Mouse (Mus musculus) midbrain, embryonic 14.5 days (tissue): Measurements from ENCODE around the gene Gm10486. TPM values are rescaled to one million over a fixed set of nuclear protein-coding genes. Genes with fewer than 3 reads are reported as not detected.
"Not testable (repeated sequence)": the region's sequence is repeated elsewhere in the genome, so short reads cannot be mapped to it uniquely, and the experiment has no call there.

Source experiments
- ATAC-seq: fragments of 200-750 bp; cut with Nextera tagmentation; 2 replicates; pipeline ENCODE4 v1.8.0; 2017; ENCODE audit warnings: moderate number of reproducible peaks, moderate library complexity; ENCODE audit not compliant: low FRiP score, low TSS enrichment
- DNase-seq: peaks from one replicate; pipeline ENCODE4 v3.0.0-alpha.2; 2015
- H3K27ac ChIP-seq: fragments of 300-500 bp; sonication (generic); replicated peaks from 2 replicates; pipeline ENCODE4 v1.5.1; 2014; ENCODE audit warnings: mild to moderate bottlenecking, low read depth, low read length, moderate library complexity
- H3K27me3 ChIP-seq: fragments of 300-500 bp; sonication (generic); 2 replicates; pipeline ENCODE4 v1.6.1; 2014; ENCODE audit warnings: low read length, control low read depth, mixed read lengths; ENCODE audit not compliant: control insufficient read depth, insufficient read depth
- H3K36me3 ChIP-seq: fragments of 300-500 bp; sonication (generic); 2 replicates; pipeline ENCODE4 v1.6.1; 2014; ENCODE audit warnings: low read length, control low read depth; ENCODE audit not compliant: control insufficient read depth, insufficient read depth
- H3K4me1 ChIP-seq: fragments of 300-500 bp; sonication (generic); 2 replicates; pipeline ENCODE4 v1.6.1; 2014; ENCODE audit warnings: mild to moderate bottlenecking, antibody characterized with exemption, low read length, control low read depth; ENCODE audit not compliant: control insufficient read depth, insufficient read depth
- H3K4me2 ChIP-seq: fragments of 300-500 bp; sonication (generic); 2 replicates; pipeline ENCODE4 v1.6.1; 2014; ENCODE audit warnings: mild to moderate bottlenecking, low read length, moderate library complexity
- H3K4me3 ChIP-seq: fragments of 300-500 bp; sonication (generic); replicated peaks from 2 replicates; pipeline ENCODE4 v1.5.1; 2014; ENCODE audit warnings: low read depth, low read length
- H3K9ac ChIP-seq: fragments of 300-500 bp; sonication (generic); replicated peaks from 2 replicates; pipeline ENCODE4 v1.6.1; 2014; ENCODE audit warnings: mild to moderate bottlenecking, low read length, moderate library complexity
- H3K9me3 ChIP-seq: fragments of 300-500 bp; sonication (generic); 2 replicates; pipeline ENCODE4 v1.6.1; 2016; ENCODE audit warnings: low read length, control low read depth, mixed read lengths; ENCODE audit not compliant: control insufficient read depth
- WGBS: fragments of 180-500 bp; shearing (Covaris S2); extraction: QIAGEN DNeasy Blood & Tissue Kit; methylation state at CpG from one replicate; pipeline ENCODE4 v1.1.7; 2014; 5-methylcytosine and 5-hydroxymethylcytosine counted together
- polyA plus RNA-seq: library from polyadenylated mRNA; unstranded; fragments of >200 nt; fragmentation: Nextera tagmentation; extraction: Ambion mirVana; gene quantifications from 2 replicates; pipeline ENCODE4 v1.2.1, GENCODE M21; 2014

Gm10486 gene
- not detected in 2 replicates for polyA plus RNA-seq

- ATAC-seq, H3K4me2 ChIP-seq, H3K9me3 ChIP-seq, DNase-seq, H3K27me3 ChIP-seq, H3K4me3 ChIP-seq, H3K9ac ChIP-seq, H3K27ac ChIP-seq, H3K36me3 ChIP-seq, H3K4me1 ChIP-seq: not testable (repeated sequence)
- WGBS = no CpG with 5 or more reads among the region's 6 CpGs
These were observed at the start of gene Gm10486 for GRCm38 (mm10) chrX:35067084-35067483. TSS of gene Gm10486 (plus strand) at chrX:35067384.
